Mouse (Mus musculus): ENCODE data around the gene Crlf3. TPM values are rescaled to one million over a fixed set of nuclear protein-coding genes. Genes with fewer than 3 reads are reported as not detected.
"Not testable (repeated sequence)": the region's sequence is repeated elsewhere in the genome, so short reads cannot be mapped to it uniquely, and the experiment has no call there.

Gene Crlf3
- polyA plus RNA-seq, 1 experiment from 2014 or later = 48.2 TPM

- ATAC-seq (ENCODE audit: low FRiP score, low TSS enrichment) = 0 out of 2 replicates have a peak, but pooled peaks have one; percentile 8
- H3K27ac ChIP-seq (ENCODE audit: low read depth, low read length) = no peak overlapping the region; the same call in 1 of the 2 replicates
Observed at GRCm38 (mm10) chr11:80052456-80052855, 28.3 kb downstream of the Crlf3 start.

DNA sequence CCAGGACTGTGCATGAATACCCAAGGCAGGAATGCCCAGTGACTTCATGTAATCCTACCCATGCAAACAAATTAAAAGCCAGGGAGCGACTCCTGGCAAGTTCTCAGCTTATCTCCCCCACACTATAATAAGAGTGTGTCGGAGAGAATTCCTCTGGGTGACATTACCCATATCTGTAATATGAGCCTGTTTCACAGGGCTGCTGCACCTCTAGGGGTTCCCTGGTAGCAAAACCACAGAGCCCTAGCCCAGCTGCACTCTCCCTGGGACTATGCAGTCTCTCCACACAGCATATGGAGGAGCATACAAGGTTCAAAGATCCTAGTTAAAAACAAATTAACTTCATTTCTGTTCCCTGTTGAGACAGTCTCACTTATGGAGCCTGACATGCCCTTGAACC is 30.7 kb downstream of the Crlf3 start:
- Histone ChIP-seq H3K27me3 (ENCODE audit: control insufficient read depth, insufficient read depth, low read length) (no peaks in the 10 kb centered on the region), H3K36me3 (ENCODE audit: control insufficient read depth, insufficient read depth, low read length) (peaks cover 37% of the 10 kb centered on the region), H3K4me1 (ENCODE audit: control insufficient read depth, insufficient read depth, low read length) (peaks cover 9% of the 10 kb centered on the region), H3K4me2 (replicated peaks; ENCODE audit: low read depth, low read length) (no peak overlapping the region), H3K27ac (ENCODE audit: low read depth, low read length) (no peak overlapping the region), H3K4me3 (ENCODE audit: low read length) (no peak overlapping the region), H3K9me3 (ENCODE audit: control insufficient read depth, low read length) (no peaks in the 10 kb centered on the region), H3K9ac (ENCODE audit: low read depth, low read length) (no peak overlapping the region)
- peak; percentile 71; the same call in 1 of the 2 replicates for ATAC-seq (ENCODE audit: low FRiP score, low TSS enrichment)
- 15% methylated on average over 2 of the region's 2 CpGs for WGBS

More at GRCm38 (mm10) chr11:80052456-80052855, 28.3 kb downstream of the Crlf3 start:
- Histone ChIP-seq H3K4me2 (replicated peaks; ENCODE audit: low read depth, low read length) (no peak overlapping the region), H3K9me3 (ENCODE audit: control insufficient read depth, low read length) (no peaks in the 10 kb centered on the region), H3K27me3 (ENCODE audit: control insufficient read depth, insufficient read depth, low read length) (no peaks in the 10 kb centered on the region), H3K9ac (ENCODE audit: low read depth, low read length) (no peak overlapping the region), H3K4me3 (ENCODE audit: low read length) (no peak overlapping the region), H3K36me3 (ENCODE audit: control insufficient read depth, insufficient read depth, low read length) (peaks cover 49% of the 10 kb centered on the region), H3K4me1 (ENCODE audit: control insufficient read depth, insufficient read depth, low read length) (peaks cover 9% of the 10 kb centered on the region)
- WGBS = 30% methylated on average over 7 of the region's 7 CpGs

GRCm38 (mm10) chr11:80046856-80047255 is 33.9 kb downstream of the Crlf3 start:
- Histone ChIP-seq H3K4me2 (replicated peaks; ENCODE audit: low read depth, low read length) (no peak overlapping the region), H3K36me3 (ENCODE audit: control insufficient read depth, insufficient read depth, low read length) (peaks cover 15% of the 10 kb centered on the region), H3K27ac (ENCODE audit: low read depth, low read length) (no peak overlapping the region), H3K27me3 (ENCODE audit: control insufficient read depth, insufficient read depth, low read length) (no peaks in the 10 kb centered on the region), H3K4me3 (ENCODE audit: low read length) (no peak overlapping the region), H3K9ac (ENCODE audit: low read depth, low read length) (no peak overlapping the region), H3K9me3 (ENCODE audit: control insufficient read depth, low read length) (no peaks in the 10 kb centered on the region), H3K4me1 (ENCODE audit: control insufficient read depth, insufficient read depth, low read length) (no peaks in the 10 kb centered on the region)
- ATAC-seq (ENCODE audit: low FRiP score, low TSS enrichment) = no peak
- 59% methylated on average over 7 of the region's 7 CpGs for whole genome bisulfite sequencing

DNA sequence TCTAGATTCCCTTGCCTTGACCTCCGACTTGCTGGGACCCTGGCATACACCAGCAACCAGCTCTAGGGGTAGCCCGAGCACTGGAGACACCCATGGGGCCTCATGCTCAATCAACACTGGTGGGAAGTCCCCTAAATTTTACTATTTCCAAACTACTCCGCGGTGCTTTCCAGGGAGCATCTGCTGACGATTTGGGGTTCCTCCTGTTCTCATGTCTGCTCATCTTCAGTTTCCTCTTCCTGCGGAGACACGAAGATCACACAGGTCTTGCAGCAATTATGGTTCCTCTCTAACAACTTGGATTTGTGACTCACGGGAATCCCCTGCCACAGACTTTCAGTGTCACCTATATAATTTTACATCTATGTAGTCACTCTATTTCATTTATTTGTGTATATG is 37.4 kb downstream of the Crlf3 start:
- H3K4me1 ChIP-seq (ENCODE audit: control insufficient read depth, insufficient read depth, low read length) = no peaks in the 10 kb centered on the region
- H3K36me3 ChIP-seq (ENCODE audit: control insufficient read depth, insufficient read depth, low read length) = peaks cover 13% of the 10 kb centered on the region
- H3K27me3 ChIP-seq (ENCODE audit: control insufficient read depth, insufficient read depth, low read length) = no peaks in the 10 kb centered on the region
- H3K27ac ChIP-seq (ENCODE audit: low read depth, low read length) = no peak overlapping the region
- no peak overlapping the region for H3K4me3 ChIP-seq (ENCODE audit: low read length)
- no peak overlapping the region for H3K4me2 ChIP-seq (replicated peaks; ENCODE audit: low read depth, low read length)
- H3K9ac ChIP-seq (ENCODE audit: low read depth, low read length) = no peak overlapping the region
- WGBS = 89% methylated on average over 8 of the region's 8 CpGs
- no peak for ATAC-seq (ENCODE audit: low FRiP score, low TSS enrichment)
- no peaks in the 10 kb centered on the region for H3K9me3 ChIP-seq (ENCODE audit: control insufficient read depth, low read length)

DNA sequence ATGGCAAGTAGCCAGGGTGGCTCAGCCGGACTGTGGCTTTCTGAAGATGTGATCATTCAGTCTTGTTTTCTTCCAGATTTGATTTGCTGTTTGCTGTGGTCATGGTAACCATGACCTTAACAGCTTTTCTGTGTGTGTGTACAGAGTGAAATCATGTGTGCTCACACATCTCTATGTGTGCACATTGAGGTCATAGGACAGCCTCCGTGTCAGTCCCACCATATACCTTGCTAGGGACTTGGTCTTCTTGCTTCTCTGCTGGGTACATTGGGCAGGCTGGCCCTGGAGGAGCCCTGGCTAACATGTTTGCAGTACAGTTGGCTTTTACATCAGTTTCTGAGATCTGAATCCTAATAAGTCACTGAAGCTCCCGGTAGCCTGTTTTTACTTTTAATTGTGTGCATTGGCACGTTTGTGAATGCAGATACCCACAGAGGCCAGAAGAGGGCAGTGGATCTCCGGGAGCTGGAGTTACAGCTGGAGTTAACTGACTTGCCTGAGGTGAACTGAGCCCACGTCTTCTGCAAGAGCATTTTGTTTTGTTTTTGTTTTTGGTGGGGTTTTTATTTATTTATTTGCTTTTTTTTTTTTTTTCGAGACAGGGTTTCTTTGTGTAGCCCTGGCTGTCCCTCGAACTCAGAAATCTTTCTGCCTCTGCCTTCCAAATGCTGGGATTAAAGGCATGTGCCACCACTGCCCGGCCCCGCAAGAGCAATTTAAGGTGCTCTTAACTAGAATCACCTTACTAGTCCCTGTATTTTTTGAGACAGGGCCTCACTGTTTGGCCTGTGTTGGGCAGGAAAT is 38.0 kb downstream of the Crlf3 start:
- H3K27me3 ChIP-seq (ENCODE audit: control insufficient read depth, insufficient read depth, low read length) = no peaks in the 10 kb centered on the region
- 60% methylated on average over 10 of the region's 10 CpGs for WGBS
- no peak overlapping the region for H3K4me2 ChIP-seq (replicated peaks; ENCODE audit: low read depth, low read length)
- H3K27ac ChIP-seq (ENCODE audit: low read depth, low read length) = no peak overlapping the region
- peaks cover 8% of the 10 kb centered on the region; the same call in 1 of the 2 replicates for H3K36me3 ChIP-seq (ENCODE audit: control insufficient read depth, insufficient read depth, low read length)
- no peak overlapping the region for H3K4me3 ChIP-seq (ENCODE audit: low read length)
- no peak overlapping the region for H3K9ac ChIP-seq (ENCODE audit: low read depth, low read length)
- no peaks in the 10 kb centered on the region for H3K4me1 ChIP-seq (ENCODE audit: control insufficient read depth, insufficient read depth, low read length)
- no peaks in the 10 kb centered on the region for H3K9me3 ChIP-seq (ENCODE audit: control insufficient read depth, low read length)
- ATAC-seq (ENCODE audit: low FRiP score, low TSS enrichment) = no peak

GRCm38 (mm10) chr11:80037495-80037894 is 43.3 kb downstream of the Crlf3 start:
- Histone ChIP-seq H3K36me3 (ENCODE audit: control insufficient read depth, insufficient read depth, low read length) (peaks cover 22% of the 10 kb centered on the region), H3K9ac (ENCODE audit: low read depth, low read length) (no peak overlapping the region), H3K4me1 (ENCODE audit: control insufficient read depth, insufficient read depth, low read length) (no peaks in the 10 kb centered on the region), H3K27ac (ENCODE audit: low read depth, low read length) (no peak overlapping the region), H3K27me3 (ENCODE audit: control insufficient read depth, insufficient read depth, low read length) (no peaks in the 10 kb centered on the region), H3K4me3 (ENCODE audit: low read length) (no peak overlapping the region), H3K9me3 (ENCODE audit: control insufficient read depth, low read length) (no peaks in the 10 kb centered on the region), H3K4me2 (replicated peaks; ENCODE audit: low read depth, low read length) (no peak overlapping the region)
- no peak for ATAC-seq (ENCODE audit: low FRiP score, low TSS enrichment)
- 77% methylated on average over 8 of the region's 8 CpGs for WGBS

DNA sequence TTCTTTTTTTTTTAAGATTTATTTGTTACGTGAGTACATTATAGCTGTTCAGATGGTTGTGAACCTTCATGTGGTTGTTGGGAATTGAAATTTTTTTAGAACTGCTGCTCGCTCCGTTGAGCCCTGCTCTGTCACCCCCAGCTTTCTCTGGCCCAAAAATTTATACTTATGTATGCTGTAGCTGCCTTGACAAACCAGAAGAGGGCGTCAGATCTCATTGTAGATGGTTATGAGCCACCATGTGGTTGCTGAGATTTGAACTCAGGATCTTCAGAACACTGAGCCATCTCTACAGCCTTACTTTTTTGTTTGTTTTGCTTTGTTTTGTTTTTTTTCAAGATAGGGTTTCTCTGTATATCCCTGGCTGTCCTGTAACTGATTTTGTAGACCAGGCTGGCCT is 59.5 kb downstream of the Crlf3 start:
- Histone ChIP-seq H3K27ac (ENCODE audit: low read depth, low read length) (no peak overlapping the region), H3K4me2 (replicated peaks; ENCODE audit: low read depth, low read length) (no peak overlapping the region), H3K9ac (ENCODE audit: low read depth, low read length) (no peak overlapping the region), H3K4me1 (ENCODE audit: control insufficient read depth, insufficient read depth, low read length) (no peaks in the 10 kb centered on the region), H3K27me3 (ENCODE audit: control insufficient read depth, insufficient read depth, low read length) (no peaks in the 10 kb centered on the region), H3K4me3 (ENCODE audit: low read length) (no peak overlapping the region), H3K9me3 (ENCODE audit: control insufficient read depth, low read length) (no peaks in the 10 kb centered on the region), H3K36me3 (ENCODE audit: control insufficient read depth, insufficient read depth, low read length) (peaks cover 76% of the 10 kb centered on the region)
- 90% methylated on average over 4 of the region's 4 CpGs for WGBS
- ATAC-seq (ENCODE audit: low FRiP score, low TSS enrichment) = no peak

DNA sequence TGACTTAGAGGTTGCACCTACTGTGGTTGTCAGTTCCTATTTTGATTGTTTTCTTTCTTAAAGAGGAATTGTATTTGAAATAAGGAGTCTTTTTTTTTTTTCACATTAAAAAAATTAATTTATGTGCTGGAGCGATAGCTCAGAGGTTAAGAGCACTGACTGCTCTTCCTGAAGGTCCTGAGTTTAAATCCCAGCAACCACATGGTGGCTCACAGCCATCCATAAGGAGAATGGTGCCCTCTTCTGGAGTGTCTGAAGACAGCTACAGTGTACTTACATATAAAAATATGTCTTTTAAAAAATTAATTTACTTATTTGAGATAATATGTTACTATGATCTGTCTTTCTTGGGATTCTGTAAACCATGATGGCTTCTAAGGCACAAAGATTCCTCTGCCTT is 61.0 kb downstream of the Crlf3 start:
- H3K36me3 ChIP-seq (ENCODE audit: control insufficient read depth, insufficient read depth, low read length) = peaks cover 76% of the 10 kb centered on the region
- H3K27me3 ChIP-seq (ENCODE audit: control insufficient read depth, insufficient read depth, low read length) = no peaks in the 10 kb centered on the region
- 93% methylated on average over 1 of the region's 1 CpGs for WGBS
- H3K9me3 ChIP-seq (ENCODE audit: control insufficient read depth, low read length) = no peaks in the 10 kb centered on the region
- H3K4me1 ChIP-seq (ENCODE audit: control insufficient read depth, insufficient read depth, low read length) = no peaks in the 10 kb centered on the region
- H3K4me2 ChIP-seq (replicated peaks; ENCODE audit: low read depth, low read length) = no peak overlapping the region
- no peak overlapping the region for H3K9ac ChIP-seq (ENCODE audit: low read depth, low read length)
- ATAC-seq (ENCODE audit: low FRiP score, low TSS enrichment) = no peak
- no peak overlapping the region for H3K27ac ChIP-seq (ENCODE audit: low read depth, low read length)
- no peak overlapping the region for H3K4me3 ChIP-seq (ENCODE audit: low read length)

DNA sequence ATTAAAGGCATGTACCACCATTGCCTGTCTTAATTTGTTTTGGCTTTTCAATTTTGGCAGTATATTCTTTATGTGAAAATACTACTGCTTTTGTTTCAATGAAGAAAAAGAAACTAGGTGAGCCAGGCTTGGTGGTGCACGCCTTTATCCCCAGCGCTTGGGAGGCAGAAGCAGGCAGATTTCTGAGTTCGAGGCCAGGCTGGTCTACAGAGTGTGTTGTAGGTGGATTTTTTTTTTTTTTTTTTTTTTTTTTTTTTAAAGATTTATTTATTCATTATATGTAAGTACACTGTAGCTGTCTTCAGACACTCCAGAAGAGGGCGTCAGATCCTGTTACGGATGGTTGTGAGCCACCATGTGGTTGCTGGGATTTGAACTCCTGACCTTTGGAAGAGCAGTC is 64.3 kb downstream of the Crlf3 start:
- H3K27me3 ChIP-seq (ENCODE audit: control insufficient read depth, insufficient read depth, low read length); H3K9me3 ChIP-seq (ENCODE audit: control insufficient read depth, low read length); ATAC-seq (ENCODE audit: low FRiP score, low TSS enrichment); H3K4me3 ChIP-seq (ENCODE audit: low read length); H3K4me2 ChIP-seq (replicated peaks; ENCODE audit: low read depth, low read length); H3K27ac ChIP-seq (ENCODE audit: low read depth, low read length); H3K9ac ChIP-seq (ENCODE audit: low read depth, low read length); H3K4me1 ChIP-seq (ENCODE audit: control insufficient read depth, insufficient read depth, low read length): not testable (repeated sequence)
- WGBS = 99% methylated on average over 3 of the region's 5 CpGs
- H3K36me3 ChIP-seq (ENCODE audit: control insufficient read depth, insufficient read depth, low read length) = peaks cover 77% of the 10 kb centered on the region

Measured in kidney, embryonic 14.5 days (tissue).